ENCODE assay signal across 16 mouse cellular contexts in the genomic region with DNA sequence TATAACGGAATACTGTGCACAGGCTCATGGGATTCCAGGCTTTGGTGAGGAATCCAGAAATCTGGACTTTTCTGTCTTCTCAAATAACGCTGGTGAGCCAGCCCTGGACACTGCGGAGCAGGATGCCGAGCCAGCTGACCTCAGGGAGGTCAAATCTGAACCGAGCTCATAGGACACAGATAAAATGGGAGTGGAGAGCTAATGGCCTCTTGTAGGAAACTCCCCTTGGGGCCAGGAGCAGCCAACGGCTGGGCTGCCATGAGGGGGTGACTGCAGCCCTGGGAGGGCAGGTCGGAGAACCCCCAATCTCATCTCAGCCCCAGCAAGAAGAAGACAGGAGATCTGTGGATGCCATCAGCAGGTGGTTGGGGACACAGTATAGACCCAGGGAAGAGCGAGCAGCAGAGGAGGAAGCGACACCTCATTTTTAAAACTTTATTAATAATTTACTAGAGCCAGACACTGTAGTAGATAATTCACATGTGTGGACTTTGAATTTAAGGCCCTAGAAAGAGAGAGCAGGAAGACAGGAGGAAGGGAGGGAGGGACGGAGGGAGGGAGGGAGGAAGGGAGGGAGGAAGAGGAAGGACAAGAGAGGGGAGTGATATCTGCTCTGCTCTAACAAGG. TPM values are rescaled to one million over a fixed set of nuclear protein-coding genes. Genes with fewer than 3 reads are reported as not detected.
DNase-seq lines count a peak whose midpoint lies in the region; ATAC-seq and TF ChIP-seq lines count a peak whose summit lies in the region.
"Had no signal": no experiment of that assay in that cellular context is flagged by ENCODE, and none has a peak within 500 bp of the region (broad histone marks: within the 10 kb centered on the region; RNA-seq: fewer than 3 reads in every experiment).

No protein-coding gene starts in this region.

- no peaks in the 10 kb centered on the region for H3K36me3 ChIP-seq in intestine, postnatal 0 days (ENCODE audit: control insufficient read depth, insufficient read depth)
- no peaks in the 10 kb centered on the region for H3K36me3 ChIP-seq in kidney, postnatal 0 days (ENCODE audit: insufficient read depth, low read length)
- H3K36me3 ChIP-seq in stomach, embryonic 15.5 days = no peaks in the 10 kb centered on the region
- H3K36me3 ChIP-seq: embryonic facial prominence, embryonic 12.5 days; heart, embryonic 15.5 days; hindbrain, embryonic 13.5 days had no signal

- intact Hi-C loops in heart, postnatal 36 days (cut with DNase I) = no loop called here

- no peaks in the 10 kb centered on the region for H3K9me3 ChIP-seq in intestine, postnatal 0 days (ENCODE audit: control insufficient read depth)
- no peaks in the 10 kb centered on the region for H3K9me3 ChIP-seq in kidney, postnatal 0 days (replicated peaks; ENCODE audit: low read length)
- no peaks in the 10 kb centered on the region for H3K9me3 ChIP-seq in stomach, embryonic 15.5 days
- H3K9me3 ChIP-seq: heart, embryonic 15.5 days; hindbrain, embryonic 13.5 days had no signal

- no peak overlapping the region for H3K4me3 ChIP-seq in intestine, postnatal 0 days (ENCODE audit: low read depth, low read length)
- H3K4me3 ChIP-seq in kidney, postnatal 0 days (replicated peaks; ENCODE audit: low read depth, low read length) = no peak overlapping the region
- no peak overlapping the region for H3K4me3 ChIP-seq in stomach, embryonic 15.5 days (replicated peaks)
- H3K4me3 ChIP-seq: embryonic facial prominence, embryonic 12.5 days; heart, embryonic 15.5 days; hindbrain, embryonic 13.5 days; left cerebral cortex, adult 2 months had no signal

- 28% methylated on average over 10 of the region's 10 CpGs for WGBS in intestine, postnatal 0 days
- 41% methylated on average over 10 of the region's 10 CpGs for WGBS in kidney, postnatal 0 days
- 51% methylated on average over 10 of the region's 10 CpGs for whole genome bisulfite sequencing in stomach, embryonic 15.5 days

- H3K4me1 ChIP-seq in intestine, postnatal 0 days (replicated peaks; ENCODE audit: control insufficient read depth, insufficient read depth, low read length) = no peaks in the 10 kb centered on the region
- 0 out of 2 replicates have a peak, but pooled peaks cover 4% of the 10 kb centered on the region for H3K4me1 ChIP-seq in kidney, postnatal 0 days (replicated peaks; ENCODE audit: insufficient read depth, low read length)
- no peaks in the 10 kb centered on the region for H3K4me1 ChIP-seq in stomach, embryonic 15.5 days
- H3K4me1 ChIP-seq: embryonic facial prominence, embryonic 12.5 days; heart, embryonic 15.5 days had no signal

- TF ChIP-seq CTCF in intestine, postnatal 0 days (IDR thresholded peaks at IDR 0.05; ENCODE audit: low read depth) = no peak
- no peak for TF ChIP-seq CTCF in kidney, postnatal 0 days (IDR thresholded peaks at IDR 0.05; ENCODE audit: low read depth)

- H3K27ac ChIP-seq in intestine, postnatal 0 days (ENCODE audit: low read depth, low read length) = peak overlapping the region; percentile 62
- H3K27ac ChIP-seq in kidney, postnatal 0 days = peak overlapping the region; percentile 79
- no peak overlapping the region for H3K27ac ChIP-seq in stomach, embryonic 15.5 days
- H3K27ac ChIP-seq: embryonic facial prominence, embryonic 12.5 days; heart, embryonic 15.5 days; hindbrain, embryonic 13.5 days; left cerebral cortex, adult 2 months had no signal

- ATAC-seq in intestine, postnatal 0 days = peak; percentile 85
- ATAC-seq in kidney, postnatal 0 days (replicated peaks; ENCODE audit: low FRiP score, low read depth) = peak; percentile 58
- peak; percentile 58; the same call in 1 of the 2 replicates for ATAC-seq in stomach, embryonic 15.5 days (ENCODE audit: insufficient read depth, low FRiP score, low read depth)
- ATAC-seq: forebrain, postnatal 0 days; Patski had no signal

- DNase-seq in heart, adult 11 months = peak; percentile 92
- no peak for DNase-seq in heart, postnatal 36 days
- no peak for DNase-seq in kidney, postnatal 0 days (ENCODE audit: low spot score)
- DNase-seq in embryo, embryonic 10 days (ENCODE audit: low spot score) = no peak
- DNase-seq in adrenal gland, postnatal 14 days = no peak
- DNase-seq: forebrain, postnatal 0 days; lung, postnatal 14 days had no signal

- H3K9ac ChIP-seq in intestine, postnatal 0 days (ENCODE audit: low read depth, low read length) = no peak overlapping the region
- no peak overlapping the region for H3K9ac ChIP-seq in kidney, postnatal 0 days (ENCODE audit: low read depth, low read length)
- no peak overlapping the region for H3K9ac ChIP-seq in stomach, embryonic 15.5 days
- H3K9ac ChIP-seq: embryonic facial prominence, embryonic 12.5 days; forebrain, postnatal 0 days; heart, embryonic 15.5 days; hindbrain, embryonic 13.5 days had no signal

- H3K27me3 ChIP-seq in intestine, postnatal 0 days (replicated peaks; ENCODE audit: control insufficient read depth, insufficient read depth, low read length) = no peaks in the 10 kb centered on the region
- H3K27me3 ChIP-seq in kidney, postnatal 0 days (ENCODE audit: insufficient read depth, low read length) = no peaks in the 10 kb centered on the region; the same call in 1 of the 2 replicates
- H3K27me3 ChIP-seq in stomach, embryonic 15.5 days (replicated peaks) = no peaks in the 10 kb centered on the region
- H3K27me3 ChIP-seq: embryonic facial prominence, embryonic 12.5 days; heart, embryonic 15.5 days; hindbrain, embryonic 13.5 days had no signal

- peak overlapping the region; percentile 50 for H3K4me2 ChIP-seq in intestine, postnatal 0 days (replicated peaks; ENCODE audit: low read depth)
- no peak overlapping the region for H3K4me2 ChIP-seq in kidney, postnatal 0 days (ENCODE audit: low read length)
- H3K4me2 ChIP-seq in stomach, embryonic 15.5 days = no peak overlapping the region
- H3K4me2 ChIP-seq: embryonic facial prominence, embryonic 12.5 days; heart, embryonic 15.5 days; hindbrain, embryonic 13.5 days had no signal

RNA-seq across cellular contexts. Expression of gene Lamc3, which starts 18.4 kb away (rescaled TPM):
- 1 to 10 TPM in 1 of 2 experiments, under 1 TPM in 1; 0.67 to 1.0 TPM for total RNA-seq in heart, postnatal 36 days (2021)
- polyA plus RNA-seq in intestine, postnatal 0 days (2015; fragmentation: Nextera tagmentation; extraction: Ambion mirVana) = 0.44 and 0.48 TPM in 2 replicates
- 2.8 TPM in 2 replicates for polyA plus RNA-seq in kidney, postnatal 0 days (2015; fragmentation: Nextera tagmentation; extraction: Ambion mirVana)
- polyA plus RNA-seq in stomach, embryonic 15.5 days (2015; fragmentation: Nextera tagmentation; extraction: Ambion mirVana) = 0.64 and 0.76 TPM in 2 replicates
- 14.4 and 14.9 TPM in 2 replicates for total RNA-seq in adrenal gland, postnatal 14 days (2021)

RNA-seq across cellular contexts. Expression of gene Fibcd1, which starts 22.8 kb away (rescaled TPM):
- total RNA-seq in heart, postnatal 36 days (2021) = not detected
- 2.0 and 2.3 TPM in 2 replicates for polyA plus RNA-seq in intestine, postnatal 0 days (2015; fragmentation: Nextera tagmentation; extraction: Ambion mirVana)
- polyA plus RNA-seq in kidney, postnatal 0 days (2015; fragmentation: Nextera tagmentation; extraction: Ambion mirVana) = 0.75 and 0.89 TPM in 2 replicates
- polyA plus RNA-seq in stomach, embryonic 15.5 days (2015; fragmentation: Nextera tagmentation; extraction: Ambion mirVana) = 0.19 and 0.22 TPM in 2 replicates
- 0.07 and 0.38 TPM in 2 replicates for total RNA-seq in adrenal gland, postnatal 14 days (2021)
- polyA plus RNA-seq: heart, embryonic 15.5 days had no signal

RNA-seq across cellular contexts. Expression of gene Qrfp, which starts 58.3 kb away (rescaled TPM):
- total RNA-seq in heart, postnatal 36 days (2021) = not detected
- polyA plus RNA-seq in intestine, postnatal 0 days (2015; fragmentation: Nextera tagmentation; extraction: Ambion mirVana) = 0.12 and 0.18 TPM in 2 replicates
- 0.08 TPM in 2 replicates for polyA plus RNA-seq in kidney, postnatal 0 days (2015; fragmentation: Nextera tagmentation; extraction: Ambion mirVana)
- 0.05 and 0.09 TPM in 2 replicates for polyA plus RNA-seq in stomach, embryonic 15.5 days (2015; fragmentation: Nextera tagmentation; extraction: Ambion mirVana)
- total RNA-seq in adrenal gland, postnatal 14 days (2021) = 0.19 TPM in 1 of 2 replicates, not detected in the other
- total RNA-seq: layer of hippocampus, adult 18-20 months; left cerebral cortex, adult 2 months had no signal
- polyA plus RNA-seq: hindbrain, embryonic 13.5 days; neural tube, embryonic 14.5 days; Patski had no signal
